Mouse (Mus musculus) liver, embryonic 14.5 days (tissue): ENCODE measurements around the gene Gtdc1. TPM values are rescaled to one million over a fixed set of nuclear protein-coding genes. Genes with fewer than 3 reads are reported as not detected.

Source experiments
- ATAC-seq: fragments of 200-750 bp; cut with Nextera tagmentation; 2 replicates; pipeline ENCODE4 v1.8.0; 2017; ENCODE audit warnings: moderate number of reproducible peaks, mild to moderate bottlenecking, moderate library complexity; ENCODE audit not compliant: insufficient read depth
- DNase-seq, 3 experiments: peaks; one replicate each; pipeline ENCODE4 v3.0.0-alpha.2; 2012 to 2013; ENCODE audit warnings: low read depth in 3 of 3, low spot score in 3 of 3
- H3K27ac ChIP-seq: fragments of 300-500 bp; sonication (generic); 2 replicates; pipeline ENCODE4 v1.5.1; 2014; ENCODE audit warnings: moderate library complexity, mild to moderate bottlenecking, control low read depth, inconsistent platforms
- H3K27me3 ChIP-seq: fragments of 300-500 bp; sonication (generic); 2 replicates; pipeline ENCODE4 v1.6.1; 2014; ENCODE audit warnings: mild to moderate bottlenecking, low read length, moderate library complexity; ENCODE audit not compliant: control insufficient read depth, insufficient read depth
- H3K36me3 ChIP-seq: fragments of 300-500 bp; sonication (generic); replicated peaks from 2 replicates; pipeline ENCODE4 v1.6.1; 2014; ENCODE audit warnings: low read depth; ENCODE audit not compliant: control insufficient read depth, insufficient read depth
- H3K4me1 ChIP-seq, 2 experiments: fragments of 200-500 bp in 1 of 2; fragments of 300-500 bp in 1 of 2; sonication (generic) in 1 of 2; replicated peaks; 2 replicates each; pipeline ENCODE4 v1.6.1; 2012 to 2014; ENCODE audit warnings: antibody characterized with exemption in 1 of 2, inconsistent platforms in 1 of 2, low read length in 1 of 2; ENCODE audit not compliant: control insufficient read depth in 2 of 2, insufficient read depth in 2 of 2
- H3K4me2 ChIP-seq: fragments of 300-500 bp; sonication (generic); 2 replicates; pipeline ENCODE4 v1.6.1; 2014; ENCODE audit warnings: low read depth, mild to moderate bottlenecking, control low read depth, moderate library complexity
- H3K4me3 ChIP-seq, 2 experiments: fragments of 200-500 bp in 1 of 2; fragments of 300-500 bp in 1 of 2; sonication (generic) in 1 of 2; 2 replicates each; pipeline ENCODE4 v1.5.1; 2012 to 2014; ENCODE audit warnings: low read depth in 2 of 2, low read length in 2 of 2, mild to moderate bottlenecking in 2 of 2, control low read depth in 1 of 2, inconsistent platforms in 1 of 2, moderate library complexity in 1 of 2; ENCODE audit not compliant: insufficient read depth in 1 of 2
- H3K9ac ChIP-seq: fragments of 300-500 bp; sonication (generic); replicated peaks from 2 replicates; pipeline ENCODE4 v1.6.1; 2014; ENCODE audit warnings: mild to moderate bottlenecking, control low read depth, moderate library complexity
- H3K9me3 ChIP-seq: fragments of 300-500 bp; sonication (generic); 2 replicates; pipeline ENCODE4 v1.6.1; 2016; ENCODE audit warnings: low read length, mixed read lengths; ENCODE audit not compliant: control insufficient read depth
- CTCF ChIP-seq: IDR thresholded peaks from 2 replicates; pipeline ENCODE4 v1.5.1; 2016; ENCODE audit warnings: antibody characterized with exemption, low read depth, control low read depth
- EP300 ChIP-seq: IDR thresholded peaks from 2 replicates; pipeline ENCODE4 v1.6.1; 2016; ENCODE audit warnings: antibody characterized with exemption, low read depth
- WGBS: fragments of 180-500 bp; shearing (Covaris S2); extraction: QIAGEN DNeasy Blood & Tissue Kit; methylation state at CpG from one replicate; pipeline ENCODE4 v1.1.7; 2014; ENCODE audit not compliant: insufficient replicate concordance; 5-methylcytosine and 5-hydroxymethylcytosine counted together
- polyA plus RNA-seq, 2 experiments: library from polyadenylated mRNA; depleted of rRNA in 1 of 2; stranded (reverse) in 1 of 2; unstranded in 1 of 2; fragments of >200 nt; fragmentation: Nextera tagmentation in 1 of 2; extraction: Ambion mirVana in 1 of 2; gene quantifications; 2 replicates each; pipeline versions ENCODE4 v1.2.1 to v1.2.3; 2012 to 2014

Gtdc1 gene
- polyA plus RNA-seq, 2 experiments = 3.6 to 5.8 TPM

DNA sequence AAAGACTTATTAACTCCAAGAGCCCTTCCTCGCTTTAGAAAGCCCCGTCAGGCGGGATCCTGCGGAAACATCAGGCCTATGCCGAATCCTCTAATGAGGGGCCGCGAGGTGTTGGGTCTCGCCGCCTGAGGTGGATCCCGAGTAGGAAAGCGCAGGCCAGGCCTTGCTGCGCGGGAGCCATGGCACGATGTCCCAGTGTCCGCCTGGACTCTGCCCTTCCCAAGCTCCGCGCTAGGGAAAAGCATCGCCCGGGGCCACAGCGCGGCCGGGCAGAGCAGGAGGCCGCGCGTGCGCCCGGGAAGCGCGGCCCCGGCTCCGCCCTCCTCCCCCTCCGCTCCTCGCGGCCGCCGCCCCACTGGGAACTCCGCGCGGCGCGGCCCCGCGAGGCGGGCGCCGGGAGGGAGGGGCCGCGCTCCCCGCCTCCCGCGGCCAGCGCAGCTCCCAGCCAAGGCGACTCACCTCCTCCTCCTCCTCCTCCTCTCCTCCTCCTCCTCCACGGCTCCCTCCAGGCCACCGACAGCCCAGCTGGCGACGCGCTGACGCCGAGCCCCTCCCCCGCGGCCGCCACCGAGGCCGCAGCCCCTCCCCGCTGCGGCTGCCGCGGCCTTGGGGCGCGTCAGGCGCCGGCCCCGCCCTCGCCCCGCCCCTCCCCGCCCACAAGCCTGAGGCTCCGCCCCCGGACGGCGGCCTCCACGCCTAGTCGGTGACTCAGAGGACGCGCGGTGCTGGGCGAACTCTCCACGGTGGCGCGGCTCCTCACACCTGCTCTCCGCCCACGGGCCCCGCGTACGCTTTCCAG lies 575 bp downstream of the Gtdc1 start:
- ATAC-seq (peak; percentile 93), DNase-seq (peak; percentile 73 to 79 (median 79))
- H3K9me3 ChIP-seq = no peaks in the 10 kb centered on the region
- H3K4me3 ChIP-seq = peak overlapping the region; percentile 76 to 85
- TF ChIP-seq EP300 (no peak), CTCF (no peak)
- no peaks in the 10 kb centered on the region for H3K27me3 ChIP-seq
- H3K9ac ChIP-seq = peak overlapping the region; percentile 85
- H3K4me2 ChIP-seq = peak overlapping the region; percentile 96
- no peaks in the 10 kb centered on the region for H3K36me3 ChIP-seq
- WGBS = under 1% methylated on average over 56 of the region's 95 CpGs
- peak overlapping the region; percentile 75 for H3K27ac ChIP-seq
- H3K4me1 ChIP-seq = peaks cover 7 to 9% of the 10 kb centered on the region in 2 experiments

- ATAC-seq (no peak), DNase-seq (peak; percentile 31 to 38 (median 38))
- no peaks in the 10 kb centered on the region for H3K27me3 ChIP-seq
- TF ChIP-seq CTCF = no peak
- TF ChIP-seq EP300 = no peak
- peak overlapping the region; percentile 96 for H3K4me2 ChIP-seq
- WGBS = under 1% methylated on average over 17 of the region's 17 CpGs
- peak overlapping the region; percentile 83 for H3K9ac ChIP-seq
- peak overlapping the region; percentile 76 to 85 for H3K4me3 ChIP-seq
- peak overlapping the region; percentile 75 for H3K27ac ChIP-seq
- no peaks in the 10 kb centered on the region for H3K9me3 ChIP-seq
- H3K36me3 ChIP-seq = no peaks in the 10 kb centered on the region
- peaks cover 7 to 9% of the 10 kb centered on the region in 2 experiments for H3K4me1 ChIP-seq
These were observed 1.2 kb downstream of the Gtdc1 start for GRCm38 (mm10) chr2:44926167-44926682.

DNA sequence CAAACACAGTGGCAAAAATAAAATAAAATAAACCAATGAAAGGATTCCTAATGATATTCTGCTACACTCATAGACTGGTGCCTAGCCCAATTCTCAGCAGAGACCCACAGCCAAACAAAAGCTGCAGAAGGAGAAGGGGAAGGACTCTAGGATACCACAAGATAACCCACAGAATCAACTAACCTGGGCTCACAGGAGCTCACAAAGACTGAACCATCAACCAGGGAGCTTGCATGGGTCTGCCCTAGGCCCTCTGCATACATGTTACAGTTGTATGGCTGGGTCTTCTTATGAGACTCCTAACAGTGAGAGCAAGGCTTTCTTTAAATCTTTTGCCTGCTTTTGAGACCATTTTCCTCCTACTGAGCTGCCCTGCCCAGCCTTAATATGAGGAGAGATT lies 2.8 kb downstream of the Gtdc1 start:
- no peak overlapping the region for H3K27ac ChIP-seq
- no peak for TF ChIP-seq EP300
- no peak for ATAC-seq

DNA sequence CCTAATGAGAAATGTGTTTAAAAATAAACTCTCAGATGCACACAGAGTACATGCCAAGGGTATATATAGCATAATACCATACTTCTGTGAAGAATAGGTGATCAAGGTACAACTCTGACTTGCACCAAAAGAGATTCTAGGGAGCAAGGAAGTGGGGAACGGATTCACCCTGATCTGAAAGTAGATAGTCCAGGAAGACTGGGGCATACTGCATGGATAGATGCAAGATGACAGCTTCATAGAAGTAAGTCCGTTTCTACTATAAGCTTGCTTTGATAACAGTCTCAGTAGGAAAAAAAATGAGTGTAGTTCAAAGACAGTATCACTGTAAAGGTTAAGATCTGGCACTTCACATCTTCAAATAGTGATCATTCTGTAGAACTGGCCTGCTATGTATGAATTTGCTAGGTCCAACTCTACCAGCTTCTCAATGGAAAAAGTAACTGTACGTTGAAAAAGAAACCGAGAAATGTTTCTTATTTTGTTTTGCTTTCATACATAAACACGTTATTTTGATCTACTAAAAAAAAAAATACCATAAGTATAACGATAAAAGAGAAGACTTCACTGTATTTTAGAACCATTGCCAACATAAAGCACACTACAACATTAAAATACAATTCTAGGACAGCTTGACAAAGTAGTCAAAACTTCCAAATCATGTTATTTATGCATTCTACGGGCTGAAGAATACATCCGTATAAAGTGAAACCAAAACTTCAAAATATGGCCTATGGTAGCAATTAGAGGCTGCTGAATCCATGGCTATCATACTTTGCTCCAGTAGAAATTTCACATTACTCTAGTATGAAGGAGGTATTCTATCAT lies 4.2 kb downstream of the Gtdc1 start:
- peaks cover 7 to 9% of the 10 kb centered on the region in 2 experiments for H3K4me1 ChIP-seq
- TF ChIP-seq CTCF (no peak), EP300 (no peak)
- DNase-seq (no peak), ATAC-seq (no peak)
- H3K9me3 ChIP-seq = no peaks in the 10 kb centered on the region
- no peaks in the 10 kb centered on the region for H3K36me3 ChIP-seq
- H3K27me3 ChIP-seq = no peaks in the 10 kb centered on the region
- H3K27ac ChIP-seq = no peak overlapping the region
- no peak overlapping the region for H3K4me3 ChIP-seq
- 70% methylated on average over 8 of the region's 8 CpGs for WGBS
- H3K4me2 ChIP-seq = no peak overlapping the region
- H3K9ac ChIP-seq = no peak overlapping the region

More for the DNA sequence above, 2.8 kb downstream of the Gtdc1 start:
- H3K9me3 ChIP-seq = no peaks in the 10 kb centered on the region
- DNase-seq = no peak
- no peak overlapping the region for H3K4me2 ChIP-seq
- H3K36me3 ChIP-seq = no peaks in the 10 kb centered on the region
- H3K4me3 ChIP-seq = no peak overlapping the region
- H3K9ac ChIP-seq = no peak overlapping the region
- no peaks in the 10 kb centered on the region for H3K27me3 ChIP-seq
- H3K4me1 ChIP-seq = peaks cover 7 to 9% of the 10 kb centered on the region in 2 experiments

DNA sequence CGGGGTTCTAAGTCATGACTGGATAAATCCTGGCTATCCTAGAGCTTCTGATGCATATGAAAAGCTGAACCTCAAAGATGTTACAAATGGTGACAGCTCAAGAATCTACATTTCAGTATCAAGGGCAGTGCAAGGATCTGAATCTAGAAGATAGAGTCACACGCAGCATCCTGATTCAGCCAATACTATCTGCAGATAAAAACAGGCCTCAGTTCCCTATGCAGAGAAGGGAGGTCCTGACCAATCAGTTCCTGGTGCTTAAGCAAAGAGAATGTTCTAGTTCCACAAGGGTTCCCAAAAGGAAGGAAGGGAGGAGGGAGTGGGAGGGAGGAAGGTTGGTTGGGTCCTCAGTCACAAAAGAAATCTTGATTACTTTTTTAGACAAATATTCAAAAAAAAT lies 5.0 kb downstream of the Gtdc1 start:
- Histone ChIP-seq H3K9ac (no peak overlapping the region), H3K9me3 (no peaks in the 10 kb centered on the region), H3K4me1 (peaks cover 7 to 9% of the 10 kb centered on the region in 2 experiments), H3K27ac (no peak overlapping the region), H3K27me3 (no peaks in the 10 kb centered on the region), H3K4me3 (no peak overlapping the region), H3K36me3 (no peaks in the 10 kb centered on the region), H3K4me2 (no peak overlapping the region)
- ATAC-seq = no peak
- TF ChIP-seq CTCF (no peak), EP300 (no peak)
- WGBS = 55% methylated on average over 2 of the region's 2 CpGs
- DNase-seq = no peak
